Mouse (Mus musculus) megakaryocyte, embryonic 14.5 days (primary cell): Measurements from ENCODE around the gene Armc9.

Experiments
- FLI1 ChIP-seq: IDR thresholded peaks from 2 replicates; pipeline ENCODE4 v1.6.1; 2012; ENCODE audit warnings: low read length, inconsistent platforms, mixed read lengths
- GATA1 ChIP-seq: IDR thresholded peaks from 3 replicates; pipeline ENCODE4 v1.6.1; 2012; ENCODE audit warnings: mixed read lengths, low read length, inconsistent platforms, borderline replicate concordance

- no peak for TF ChIP-seq GATA1
- TF ChIP-seq FLI1, result no peak
These were observed 27.6 kb downstream of the Armc9 start for GRCm38 (mm10) chr1:86182004-86182709.
